ENCODE assay signal across 24 mouse cellular contexts in the genomic region with DNA sequence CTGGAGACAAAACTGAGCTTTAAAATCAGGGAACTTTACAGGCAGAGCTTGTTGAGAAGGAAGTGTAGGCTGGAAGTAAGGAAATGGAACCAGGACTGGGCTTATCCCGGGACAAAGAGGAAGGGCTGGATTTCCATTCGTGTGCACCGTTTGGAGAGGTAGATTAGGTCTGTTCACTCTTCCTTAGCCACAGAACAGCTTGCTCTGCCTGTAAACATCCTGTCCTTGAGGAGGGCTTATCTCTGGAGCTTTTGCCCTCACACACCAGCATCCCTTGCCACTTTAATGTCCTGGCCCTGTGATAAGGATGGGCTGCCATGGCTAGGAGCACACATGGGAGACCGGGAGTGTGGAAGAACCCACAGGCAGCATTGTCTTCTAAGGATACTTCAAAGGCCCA.
"Had no signal": no experiment of that assay in that cellular context is flagged by ENCODE, and none has a peak within 500 bp of the region (broad histone marks: within the 10 kb centered on the region; RNA-seq: fewer than 3 reads in every experiment).

No protein-coding gene starts in this region.

- H3K27me3 ChIP-seq: heart, embryonic 13.5 days; heart, embryonic 15.5 days; hindbrain, embryonic 13.5 days; hindbrain, embryonic 15.5 days; kidney, embryonic 15.5 days had no signal

- ATAC-seq: forebrain, embryonic 16.5 days; hindbrain, postnatal 0 days; intestine, embryonic 16.5 days had no signal

- H3K27ac ChIP-seq: gastrocnemius, adult 2 months; heart, embryonic 13.5 days; heart, embryonic 15.5 days; hindbrain, embryonic 13.5 days; hindbrain, embryonic 15.5 days; hindbrain, postnatal 0 days; kidney, embryonic 15.5 days; kidney, postnatal 0 days had no signal

- H3K36me3 ChIP-seq: kidney, embryonic 15.5 days had no signal

- DNase-seq: gastrocnemius, adult 2 months; gastrocnemius, postnatal 10 days; gastrocnemius, postnatal 25 days; heart, adult 18-20 months; heart, postnatal 14 days; heart, postnatal 36 days; kidney, adult 11 months; kidney, adult 2 months; kidney, adult 9 months; kidney, postnatal 14 days; kidney, postnatal 36 days; layer of hippocampus, adult 9-11 months; layer of hippocampus, postnatal 36 days; left cerebral cortex, postnatal 4 days had no signal

- H3K4me1 ChIP-seq: heart, embryonic 13.5 days; hindbrain, embryonic 13.5 days; hindbrain, embryonic 15.5 days; kidney, embryonic 15.5 days had no signal

- H3K9ac ChIP-seq: heart, embryonic 13.5 days; heart, embryonic 15.5 days; hindbrain, embryonic 13.5 days; hindbrain, embryonic 15.5 days; kidney, embryonic 15.5 days had no signal

- H3K4me2 ChIP-seq: heart, embryonic 11.5 days; heart, embryonic 13.5 days; heart, embryonic 15.5 days; hindbrain, embryonic 13.5 days; hindbrain, embryonic 15.5 days; kidney, embryonic 15.5 days had no signal

- H3K4me3 ChIP-seq: gastrocnemius, adult 2 months; heart, embryonic 13.5 days; heart, embryonic 15.5 days; hindbrain, embryonic 13.5 days; hindbrain, embryonic 15.5 days; kidney, embryonic 15.5 days had no signal

- H3K9me3 ChIP-seq: heart, embryonic 15.5 days; hindbrain, embryonic 13.5 days; hindbrain, embryonic 15.5 days; kidney, embryonic 15.5 days had no signal
